Mouse (Mus musculus) liver, embryonic 16.5 days (tissue): ENCODE measurements around the gene Olfr1393. TPM values are rescaled to one million over a fixed set of nuclear protein-coding genes. Genes with fewer than 3 reads are reported as not detected.

Experiments used
- ATAC-seq: fragments of 200-750 bp; cut with Nextera tagmentation; 2 replicates; pipeline ENCODE4 v1.8.0; 2017; ENCODE audit warnings: low read depth, mild to moderate bottlenecking, moderate number of reproducible peaks, moderate library complexity
- H3K27ac ChIP-seq: fragments of 300-500 bp; sonication (generic); 2 replicates; pipeline ENCODE4 v1.5.1; 2014; ENCODE audit warnings: mild to moderate bottlenecking, low read length
- H3K27me3 ChIP-seq: fragments of 300-500 bp; sonication (generic); 2 replicates; pipeline ENCODE4 v1.6.1; 2014; ENCODE audit warnings: low read depth, low read length, mixed read lengths; ENCODE audit not compliant: control insufficient read depth, insufficient read depth
- H3K36me3 ChIP-seq: fragments of 300-500 bp; sonication (generic); 2 replicates; pipeline ENCODE4 v1.6.1; 2014; ENCODE audit warnings: mild to moderate bottlenecking; ENCODE audit not compliant: control insufficient read depth, insufficient read depth
- H3K4me1 ChIP-seq: fragments of 300-500 bp; sonication (generic); 2 replicates; pipeline ENCODE4 v1.6.1; 2014; ENCODE audit warnings: low read depth, low read length, mixed read lengths; ENCODE audit not compliant: control insufficient read depth
- H3K4me2 ChIP-seq: fragments of 300-500 bp; sonication (generic); 2 replicates; pipeline ENCODE4 v1.6.1; 2014; ENCODE audit warnings: low read depth, low read length, mixed read lengths
- H3K4me3 ChIP-seq: fragments of 300-500 bp; sonication (generic); 2 replicates; pipeline ENCODE4 v1.5.1; 2014; ENCODE audit warnings: low read depth, mild to moderate bottlenecking, low read length
- H3K9ac ChIP-seq: fragments of 300-500 bp; sonication (generic); 2 replicates; pipeline ENCODE4 v1.6.1; 2014; ENCODE audit warnings: low read depth, low read length
- H3K9me3 ChIP-seq: fragments of 300-500 bp; sonication (generic); replicated peaks from 2 replicates; pipeline ENCODE4 v1.6.1; 2016; ENCODE audit warnings: low read length; ENCODE audit not compliant: control insufficient read depth
- WGBS: fragments of 180-500 bp; shearing (Covaris S2); extraction: QIAGEN DNeasy Blood & Tissue Kit; methylation state at CpG from one replicate; pipeline ENCODE4 v1.1.7; 2014; ENCODE audit not compliant: insufficient replicate concordance; 5-methylcytosine and 5-hydroxymethylcytosine counted together
- polyA plus RNA-seq: library from polyadenylated mRNA; unstranded; fragments of >200 nt; fragmentation: Nextera tagmentation; extraction: Ambion mirVana; gene quantifications from 2 replicates; pipeline ENCODE4 v1.2.1, GENCODE M21; 2015

The Olfr1393 gene
- polyA plus RNA-seq, 1 experiment from 2014 or later, result 0.06 TPM

DNA sequence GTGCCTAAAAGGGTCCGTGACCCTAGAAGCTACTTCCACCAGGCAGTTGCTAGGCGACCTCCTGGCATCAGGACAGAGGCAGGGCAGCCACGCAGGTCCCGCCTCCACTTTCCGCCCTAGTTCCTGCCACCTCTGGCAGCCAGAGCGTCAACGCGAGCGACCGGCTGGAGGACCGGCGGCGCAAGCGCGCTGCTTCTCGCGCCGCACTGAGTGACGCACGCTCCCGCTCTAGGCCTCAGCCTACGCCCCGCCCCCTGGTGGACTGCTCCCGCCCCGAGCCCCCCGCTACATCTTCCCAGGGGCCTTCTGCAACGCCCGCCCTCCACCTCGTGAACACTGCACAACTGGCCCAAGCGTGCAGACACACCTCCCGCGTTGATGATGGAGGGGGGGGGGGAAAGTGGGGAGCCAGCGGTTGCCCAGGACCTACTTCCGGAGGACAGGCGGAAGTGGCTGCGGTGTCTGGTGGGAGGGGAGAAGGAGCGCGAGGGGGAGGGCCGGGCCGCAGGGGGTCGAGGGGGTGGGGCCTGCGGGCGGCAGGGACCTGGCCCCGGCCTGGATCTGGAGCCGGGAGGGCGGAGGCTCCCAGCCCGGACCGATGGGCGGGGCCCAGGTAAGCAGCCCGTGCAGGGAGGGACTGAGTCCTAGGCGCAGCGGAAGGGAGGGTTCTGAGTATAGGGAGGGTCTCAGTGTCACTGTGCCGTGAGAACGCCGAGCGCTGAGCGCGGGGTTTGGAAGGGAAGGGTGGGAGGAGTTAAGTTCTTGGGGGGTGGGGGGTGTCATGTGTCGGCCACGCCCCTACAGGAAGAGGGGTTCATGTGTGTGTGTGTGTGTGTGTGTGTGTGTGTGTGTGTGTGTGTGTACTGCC is 34.1 kb upstream of the Olfr1393 start, which contains the start of gene Mgat1:
Gene Mgat1 (plus strand): TSS at position 465 of the 868 bp plus-strand sequence.
- Histone ChIP-seq H3K36me3 (no peaks in the 10 kb centered on the region), H3K9ac (peak within 1 kb of the TSS; percentile 75), H3K4me2 (peak within 1 kb of the TSS; percentile 98), H3K9me3 (no peaks in the 10 kb centered on the region), H3K27ac (peak within 1 kb of the TSS; percentile 95), H3K4me1 (peaks cover 55% of the 10 kb centered on the region), H3K27me3 (no peaks in the 10 kb centered on the region), H3K4me3 (peak within 1 kb of the TSS; percentile 74)
- ATAC-seq, result peak; percentile 88
- WGBS, result under 1% methylated on average over 57 of the region's 60 CpGs

DNA sequence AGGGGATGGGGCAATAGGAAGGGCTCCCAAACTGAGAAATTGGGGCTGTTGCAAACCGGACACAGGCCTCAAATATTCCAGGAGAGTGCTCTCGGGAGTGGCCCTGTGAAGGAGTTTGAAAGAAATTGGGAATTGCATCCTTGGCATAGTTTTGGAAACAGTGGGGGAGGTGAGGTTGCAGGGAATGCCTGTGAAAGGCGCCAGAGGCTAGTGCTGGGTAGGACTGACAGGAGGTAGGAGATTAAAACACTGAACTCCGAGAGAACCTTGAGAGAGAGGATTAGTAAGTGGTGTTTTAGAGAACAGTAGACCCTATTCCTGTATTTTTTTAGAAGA is 33.5 kb upstream of the Olfr1393 start:
- peak overlapping the region; percentile 74 for H3K4me3 ChIP-seq
- peak overlapping the region; percentile 75 for H3K9ac ChIP-seq
- no peaks in the 10 kb centered on the region for H3K36me3 ChIP-seq
- H3K27ac ChIP-seq, result peak overlapping the region; percentile 95
- 6% methylated on average over 4 of the region's 4 CpGs for WGBS
- H3K9me3 ChIP-seq, result no peaks in the 10 kb centered on the region
- ATAC-seq, result no peak
- H3K4me1 ChIP-seq, result peaks cover 61% of the 10 kb centered on the region
- no peaks in the 10 kb centered on the region for H3K27me3 ChIP-seq
- peak overlapping the region; percentile 98 for H3K4me2 ChIP-seq

DNA sequence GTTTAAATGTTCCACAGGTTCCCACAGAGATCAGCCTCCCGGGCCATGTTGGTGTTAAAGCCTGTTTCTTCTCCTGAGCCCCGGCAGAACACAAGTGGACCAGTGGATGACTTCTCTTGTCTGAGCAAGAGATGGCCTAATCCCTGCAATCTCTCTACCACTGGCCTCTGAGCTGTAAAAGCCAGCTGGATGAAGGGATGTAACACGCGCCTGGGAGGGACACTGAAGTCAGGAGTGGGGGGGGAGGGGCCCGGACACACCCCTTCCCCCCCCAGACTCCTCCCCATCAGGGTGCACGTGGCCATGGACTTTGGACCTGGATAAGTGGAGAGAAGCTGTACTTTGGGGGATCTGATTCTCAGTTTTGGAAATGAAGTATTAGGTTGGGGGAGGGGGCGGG is 32.9 kb upstream of the Olfr1393 start:
- H3K27me3 ChIP-seq, result no peaks in the 10 kb centered on the region
- H3K27ac ChIP-seq, result peak overlapping the region; percentile 95
- H3K4me3 ChIP-seq, result peak overlapping the region; percentile 50
- ATAC-seq, result no peak
- H3K4me2 ChIP-seq, result peak overlapping the region; percentile 98
- no peaks in the 10 kb centered on the region for H3K9me3 ChIP-seq
- H3K36me3 ChIP-seq, result no peaks in the 10 kb centered on the region
- WGBS, result 29% methylated on average over 7 of the region's 7 CpGs
- peaks cover 64% of the 10 kb centered on the region for H3K4me1 ChIP-seq
- peak overlapping the region; percentile 54; the same call in 1 of the 2 replicates for H3K9ac ChIP-seq

DNA sequence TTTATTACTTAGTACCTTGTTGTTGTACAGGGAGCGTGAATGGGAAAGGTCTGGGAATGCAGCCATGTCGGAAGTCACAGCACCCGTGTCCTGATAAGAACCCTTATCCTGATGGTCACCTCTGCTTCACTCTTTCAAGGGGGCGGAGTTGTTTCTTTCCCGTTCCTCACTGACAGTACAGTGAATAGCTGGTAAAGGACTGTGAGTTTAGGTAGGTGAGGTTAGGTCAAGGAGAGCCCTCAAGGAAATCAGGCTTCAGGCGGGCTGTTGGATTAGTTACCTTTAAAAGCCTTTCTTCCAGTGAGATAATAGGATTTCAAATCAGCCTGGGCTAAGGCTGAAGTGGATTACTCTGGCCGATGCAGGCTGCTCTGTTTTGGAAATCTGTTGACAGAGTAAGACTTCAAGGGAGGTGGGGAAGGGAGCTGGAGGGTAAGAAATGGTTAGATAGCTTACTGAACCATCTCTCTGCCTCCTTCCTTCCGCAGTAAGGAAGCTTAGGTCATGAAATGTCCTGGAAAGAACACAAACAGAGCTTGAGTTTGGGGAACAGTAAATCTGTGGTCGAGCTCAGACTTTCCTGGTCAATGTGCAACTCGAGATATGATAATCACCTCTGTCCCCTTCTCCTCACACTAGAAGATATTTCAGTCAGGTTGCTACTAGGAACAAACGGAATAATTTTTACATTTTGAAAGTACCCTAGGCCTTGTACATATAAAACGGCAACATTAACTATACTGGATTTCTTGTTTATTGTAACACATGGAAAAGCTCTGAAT is 32.3 kb upstream of the Olfr1393 start:
- no peak for ATAC-seq
- Histone ChIP-seq H3K9me3 (no peaks in the 10 kb centered on the region), H3K36me3 (no peaks in the 10 kb centered on the region), H3K4me1 (peaks cover 64% of the 10 kb centered on the region), H3K4me3 (peak overlapping the region; percentile 50), H3K4me2 (peak overlapping the region; percentile 98), H3K9ac (peak overlapping the region; percentile 54), H3K27ac (peak overlapping the region; percentile 95), H3K27me3 (no peaks in the 10 kb centered on the region)
- WGBS, result 7% methylated on average over 12 of the region's 12 CpGs

DNA sequence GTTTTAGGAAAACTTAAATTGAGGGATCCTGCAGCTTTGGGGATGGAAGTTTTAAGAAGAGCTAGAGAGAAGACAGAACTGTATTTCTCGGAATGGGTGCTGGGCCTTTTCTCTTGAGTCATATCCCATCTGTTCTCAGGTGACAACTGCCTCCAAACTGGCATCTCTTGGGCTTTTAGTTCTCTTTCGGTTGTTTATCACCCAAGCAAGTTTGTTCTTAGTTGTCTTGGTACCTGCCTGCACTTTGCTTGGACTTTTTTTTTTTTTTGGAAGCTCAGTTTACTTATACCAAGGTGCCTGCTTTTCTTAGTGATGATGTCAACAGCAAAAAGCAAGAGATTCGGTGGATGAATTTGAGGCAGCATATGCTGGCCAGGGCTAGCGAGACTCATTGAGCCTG is 31.6 kb upstream of the Olfr1393 start:
- Histone ChIP-seq H3K36me3 (no peaks in the 10 kb centered on the region), H3K9ac (no peak overlapping the region), H3K4me1 (peaks cover 70% of the 10 kb centered on the region), H3K27me3 (no peaks in the 10 kb centered on the region), H3K4me3 (peak overlapping the region; percentile 50), H3K27ac (peak overlapping the region; percentile 95; the same call in 1 of the 2 replicates), H3K9me3 (no peaks in the 10 kb centered on the region), H3K4me2 (peak overlapping the region; percentile 98)
- no peak for ATAC-seq
- 62% methylated on average over 4 of the region's 4 CpGs for WGBS

DNA sequence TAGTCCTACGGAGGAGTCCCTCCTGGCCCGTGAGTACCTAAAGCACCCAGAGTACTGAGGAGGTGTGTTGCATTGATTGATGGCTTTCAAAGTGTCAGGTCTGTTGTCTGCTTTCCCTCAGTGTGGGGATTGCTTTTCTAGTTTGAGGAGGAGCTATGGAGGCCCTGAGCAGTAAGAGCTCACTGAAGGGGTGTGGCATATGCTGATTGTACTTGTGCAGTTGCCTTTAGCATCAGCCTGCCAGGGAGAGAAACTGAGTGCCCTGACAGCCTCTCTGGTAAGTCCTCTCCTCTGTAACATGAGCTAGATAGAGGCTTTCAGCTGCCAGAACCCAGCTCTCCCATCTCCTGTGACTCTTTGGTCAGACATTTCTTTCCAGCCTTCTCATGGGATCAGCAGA is 30.8 kb upstream of the Olfr1393 start:
- H3K27me3 ChIP-seq, result no peaks in the 10 kb centered on the region
- WGBS, result 32% methylated on average over 2 of the region's 2 CpGs
- no peaks in the 10 kb centered on the region for H3K9me3 ChIP-seq
- H3K4me1 ChIP-seq, result peaks cover 78% of the 10 kb centered on the region
- no peak for ATAC-seq
- H3K4me3 ChIP-seq, result peak overlapping the region; percentile 28; the same call in 1 of the 2 replicates
- H3K27ac ChIP-seq, result peak overlapping the region; percentile 54; the same call in 1 of the 2 replicates
- H3K9ac ChIP-seq, result peak overlapping the region; percentile 42; the same call in 1 of the 2 replicates
- peak overlapping the region; percentile 98 for H3K4me2 ChIP-seq
- no peaks in the 10 kb centered on the region for H3K36me3 ChIP-seq

DNA sequence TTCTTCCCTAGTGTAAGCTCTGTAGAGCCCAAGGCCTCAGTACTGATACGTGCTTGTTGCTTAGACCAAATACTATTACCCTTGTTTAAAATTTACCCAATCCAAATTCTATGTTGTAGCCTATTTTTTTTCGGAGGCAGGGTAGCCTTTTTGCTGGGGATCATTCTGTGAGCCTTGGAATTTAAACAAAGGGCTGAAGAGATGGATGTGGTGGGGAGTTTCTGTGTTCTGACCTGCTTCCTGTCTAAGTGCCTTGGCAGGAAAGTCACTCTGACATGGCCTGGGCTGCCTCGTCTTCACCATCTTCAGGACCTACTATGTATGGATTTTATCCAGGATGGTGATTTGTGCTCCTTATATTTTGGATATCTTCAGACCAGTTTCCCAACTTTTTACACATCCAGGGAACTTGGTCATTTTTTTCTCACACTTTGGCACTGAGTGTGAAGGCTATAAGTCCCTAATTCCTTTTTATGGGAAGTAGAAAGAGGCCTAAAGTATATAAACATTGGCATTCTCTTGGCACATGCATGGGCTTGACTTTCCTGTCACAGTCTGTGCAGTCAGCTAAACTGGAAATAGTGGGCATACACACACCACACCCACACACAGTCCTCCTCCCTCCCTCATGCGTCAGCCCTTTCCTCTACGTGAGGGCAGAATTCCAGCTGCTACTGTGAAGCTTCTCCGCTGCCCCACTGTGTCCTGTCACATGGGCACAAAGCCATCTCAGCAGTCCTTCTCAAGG is 29.7 kb upstream of the Olfr1393 start:
- Histone ChIP-seq H3K36me3 (peaks cover 7% of the 10 kb centered on the region), H3K4me3 (no peak overlapping the region), H3K9me3 (no peaks in the 10 kb centered on the region), H3K4me1 (peaks cover 80% of the 10 kb centered on the region), H3K27me3 (no peaks in the 10 kb centered on the region), H3K27ac (peak overlapping the region; percentile 94), H3K4me2 (peak overlapping the region; percentile 98), H3K9ac (peak overlapping the region; percentile 42; the same call in 1 of the 2 replicates)
- ATAC-seq, result no peak
- whole genome bisulfite sequencing, result 47% methylated on average over 6 of the region's 6 CpGs

DNA sequence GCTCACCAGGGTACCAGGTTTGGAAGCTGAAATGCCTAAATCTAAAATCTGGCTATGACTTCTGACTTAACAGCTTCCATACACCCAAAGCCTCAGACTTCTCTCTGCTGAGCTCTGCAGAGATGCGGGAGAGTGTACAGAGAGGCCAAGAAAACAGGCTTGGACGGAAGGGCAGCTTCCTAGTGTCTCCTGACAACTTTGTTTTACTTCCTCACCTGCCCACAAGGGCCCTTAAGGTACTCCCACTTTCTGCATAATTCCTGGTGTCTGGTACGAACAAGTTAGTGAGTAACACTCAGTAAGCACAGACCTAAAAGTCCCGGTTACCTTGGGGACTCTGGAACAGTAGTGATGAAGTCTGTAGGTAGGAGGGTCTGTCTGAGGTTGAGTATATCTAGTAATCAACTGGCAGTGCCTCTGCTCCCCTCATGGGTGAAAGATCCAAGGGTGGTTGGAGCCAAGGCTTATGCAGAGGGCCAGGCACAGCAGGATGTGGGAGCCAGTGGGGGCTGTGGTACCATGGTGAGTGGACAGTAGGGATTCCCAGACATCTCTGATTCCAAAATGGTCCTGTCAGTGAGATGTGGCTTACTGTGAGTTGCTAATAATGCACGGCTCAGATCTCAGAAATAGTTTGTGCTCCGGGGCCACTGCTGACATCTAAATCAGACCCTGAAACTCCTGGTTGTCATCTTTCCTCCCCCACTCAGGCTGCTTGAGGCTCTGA is 29.0 kb upstream of the Olfr1393 start:
- peaks cover 82% of the 10 kb centered on the region for H3K4me1 ChIP-seq
- 47% methylated on average over 6 of the region's 6 CpGs for WGBS
- peak overlapping the region; percentile 94 for H3K27ac ChIP-seq
- peak overlapping the region; percentile 80 for H3K4me2 ChIP-seq
- no peak for ATAC-seq
- peak overlapping the region; percentile 84; the same call in 1 of the 2 replicates for H3K4me3 ChIP-seq
- H3K36me3 ChIP-seq, result peaks cover 13% of the 10 kb centered on the region
- H3K9me3 ChIP-seq, result no peaks in the 10 kb centered on the region
- peak overlapping the region; percentile 96; the same call in 1 of the 2 replicates for H3K9ac ChIP-seq
- no peaks in the 10 kb centered on the region for H3K27me3 ChIP-seq
